ENCODE assay signal across 7 mouse cellular contexts in genomic region chr9:24695700-24696404, GRCm38 (mm10). TPM values are rescaled to one million over a fixed set of nuclear protein-coding genes. Genes with fewer than 3 reads are reported as not detected.
DNase-seq lines count a peak whose midpoint lies in the region; ATAC-seq and TF ChIP-seq lines count a peak whose summit lies in the region.

Gene Dpy19l2 (minus strand): TSS chr9:24696293.

- H3K4me1 ChIP-seq in embryonic fibroblast, embryonic 13.5 days (ENCODE audit: control insufficient read depth, insufficient read depth, low read length) = no peaks in the 10 kb centered on the region
- peaks cover 9% of the 10 kb centered on the region for H3K4me1 ChIP-seq in hindbrain, embryonic 10.5 days (replicated peaks)
- H3K4me1 ChIP-seq in limb, embryonic 13.5 days = peaks cover 4% of the 10 kb centered on the region; the same call in 1 of the 2 replicates
- peaks cover 10% of the 10 kb centered on the region for H3K4me1 ChIP-seq in neural tube, embryonic 15.5 days

- no peak for TF ChIP-seq CTCF in embryonic fibroblast, embryonic 13.5 days (IDR thresholded peaks at IDR 0.05; ENCODE audit: borderline replicate concordance, insufficient read depth, low read length)
- TF ChIP-seq CTCF in gastrocnemius, adult 2 months (IDR thresholded peaks at IDR 0.05) = no peak

- H3K9ac ChIP-seq in limb, embryonic 13.5 days = peak within 1 kb of the TSS; percentile 61
- peak within 1 kb of the TSS; percentile 42 for H3K9ac ChIP-seq in neural tube, embryonic 15.5 days (replicated peaks)

- peaks cover 19% of the 10 kb centered on the region for H3K27me3 ChIP-seq in hindbrain, embryonic 10.5 days (ENCODE audit: insufficient read depth, poor library complexity, severe bottlenecking)
- peaks cover 31% of the 10 kb centered on the region for H3K27me3 ChIP-seq in limb, embryonic 13.5 days
- no peaks in the 10 kb centered on the region; the same call in 1 of the 2 replicates for H3K27me3 ChIP-seq in neural tube, embryonic 15.5 days (replicated peaks)

- no peak within 1 kb of the TSS for H3K27ac ChIP-seq in embryonic fibroblast, embryonic 13.5 days (ENCODE audit: insufficient read depth, low read length)
- peak within 1 kb of the TSS; percentile 71; the same call in 1 of the 2 replicates for H3K27ac ChIP-seq in hindbrain, embryonic 10.5 days
- no peak within 1 kb of the TSS for H3K27ac ChIP-seq in limb, embryonic 13.5 days
- H3K27ac ChIP-seq in neural tube, embryonic 15.5 days (replicated peaks) = no peak within 1 kb of the TSS
- H3K27ac ChIP-seq in gastrocnemius, adult 2 months = no peak within 1 kb of the TSS

- H3K9me3 ChIP-seq in hindbrain, embryonic 10.5 days = peaks cover 11% of the 10 kb centered on the region
- peaks cover 4% of the 10 kb centered on the region; the same call in 1 of the 2 replicates for H3K9me3 ChIP-seq in limb, embryonic 13.5 days
- H3K9me3 ChIP-seq in neural tube, embryonic 15.5 days (replicated peaks) = no peaks in the 10 kb centered on the region

- no peak for TF ChIP-seq POLR2A in embryonic fibroblast, embryonic 13.5 days (IDR thresholded peaks at IDR 0.05; ENCODE audit: low read depth, low read length)

- WGBS in hindbrain, embryonic 10.5 days = under 1% methylated on average over 45 of the region's 45 CpGs
- WGBS in limb, embryonic 13.5 days = under 1% methylated on average over 45 of the region's 45 CpGs
- WGBS in neural tube, embryonic 15.5 days = under 1% methylated on average over 45 of the region's 45 CpGs

- peak within 1 kb of the TSS; percentile 25; the same call in 1 of the 2 replicates for H3K4me3 ChIP-seq in embryonic fibroblast, embryonic 13.5 days (ENCODE audit: insufficient read depth, low read length)
- H3K4me3 ChIP-seq in hindbrain, embryonic 10.5 days = peak within 1 kb of the TSS; percentile 62
- peak within 1 kb of the TSS; percentile 49 for H3K4me3 ChIP-seq in limb, embryonic 13.5 days
- peak within 1 kb of the TSS; percentile 55 for H3K4me3 ChIP-seq in neural tube, embryonic 15.5 days (replicated peaks)
- H3K4me3 ChIP-seq in gastrocnemius, adult 2 months = no peak within 1 kb of the TSS

- peak within 1 kb of the TSS; percentile 89 for H3K4me2 ChIP-seq in limb, embryonic 13.5 days (replicated peaks)
- H3K4me2 ChIP-seq in neural tube, embryonic 15.5 days = peak within 1 kb of the TSS; percentile 96

- intact Hi-C loops in gastrocnemius, adult 2 months (cut with DNase I) = no loop called here

- peak; percentile 40 for DNase-seq in ovary, postnatal 36 days (ENCODE audit: low spot score)
- no peak for DNase-seq in ovary, adult 18-20 months (ENCODE audit: low spot score)
- DNase-seq in hindbrain, embryonic 10.5 days (ENCODE audit: low spot score) = peak; percentile 78
- no peak for DNase-seq in gastrocnemius, adult 2 months

- ATAC-seq in limb, embryonic 13.5 days (ENCODE audit: low FRiP score, low read depth) = peak; percentile 72
- peak; percentile 91 for ATAC-seq in neural tube, embryonic 15.5 days (ENCODE audit: low FRiP score)

- H3K36me3 ChIP-seq in hindbrain, embryonic 10.5 days = no peaks in the 10 kb centered on the region
- no peaks in the 10 kb centered on the region for H3K36me3 ChIP-seq in limb, embryonic 13.5 days
- no peaks in the 10 kb centered on the region for H3K36me3 ChIP-seq in neural tube, embryonic 15.5 days

RNA-seq across cellular contexts. Expression of gene Dpy19l2, which starts in this region (rescaled TPM):
- polyA plus RNA-seq in embryonic fibroblast, embryonic 13.5 days (2011; ENCODE audit: insufficient read length, low read depth, missing spikeins) = not detected in 2 replicates
- 0.07 and 0.46 TPM in 2 replicates for polyA plus RNA-seq in hindbrain, embryonic 10.5 days (2016; fragmentation: Nextera tagmentation; extraction: Ambion mirVana)
- polyA plus RNA-seq in limb, embryonic 13.5 days (2015; fragmentation: Nextera tagmentation; extraction: Ambion mirVana) = 0.29 and 0.32 TPM in 2 replicates
- polyA plus RNA-seq in neural tube, embryonic 15.5 days (2015; fragmentation: Nextera tagmentation; extraction: Ambion mirVana) = 0.46 TPM in 2 replicates
- total RNA-seq in gastrocnemius, adult 2 months (2021) = not detected

Comparison
In these comparisons a context has a peak if more than half of its experiments do, and no peak if none do; other contexts are left out.
1. Peak in DNase-seq, H3K4me3 ChIP-seq and H3K27ac ChIP-seq in hindbrain, embryonic 10.5 days; RNA of the gene not detected or under 1 TPM.
2. Peak in ATAC-seq, H3K4me3 ChIP-seq, H3K9ac ChIP-seq and H3K4me2 ChIP-seq in limb, embryonic 13.5 days; RNA of the gene not detected or under 1 TPM.
3. Peak in ATAC-seq, H3K4me3 ChIP-seq, H3K9ac ChIP-seq and H3K4me2 ChIP-seq in neural tube, embryonic 15.5 days; RNA of the gene not detected or under 1 TPM.